Mouse (Mus musculus) C2C12 (cell line): ENCODE data around the gene Lrba.

Source experiments
- CEBPB ChIP-seq: IDR thresholded peaks from one replicate; pipeline ENCODE4 v1.6.1; 2011; ENCODE audit warnings: low read depth, mild to moderate bottlenecking, control low read depth, moderate library complexity
- CTCF ChIP-seq: IDR thresholded peaks from one replicate; pipeline ENCODE4 v1.5.1; 2011; ENCODE audit not compliant: control insufficient read depth, insufficient read depth, insufficient read length
- FOSL1 ChIP-seq: IDR thresholded peaks from one replicate; pipeline ENCODE4 v1.8.0; 2011; ENCODE audit warnings: mild to moderate bottlenecking, low read length; ENCODE audit not compliant: poor library complexity, insufficient read depth, severe bottlenecking
- MAX ChIP-seq: IDR thresholded peaks from one replicate; pipeline ENCODE4 v1.6.1; 2011; ENCODE audit warnings: mild to moderate bottlenecking, control low read depth
- MYOG ChIP-seq: IDR thresholded peaks from one replicate; pipeline ENCODE4 v1.6.1; 2011; ENCODE audit not compliant: control insufficient read depth, insufficient read length; ENCODE audit errors: extremely low read depth
- USF1 ChIP-seq: IDR thresholded peaks from one replicate; pipeline ENCODE4 v1.6.1; 2011; ENCODE audit warnings: low read depth, mild to moderate bottlenecking, control low read depth, moderate library complexity

DNA sequence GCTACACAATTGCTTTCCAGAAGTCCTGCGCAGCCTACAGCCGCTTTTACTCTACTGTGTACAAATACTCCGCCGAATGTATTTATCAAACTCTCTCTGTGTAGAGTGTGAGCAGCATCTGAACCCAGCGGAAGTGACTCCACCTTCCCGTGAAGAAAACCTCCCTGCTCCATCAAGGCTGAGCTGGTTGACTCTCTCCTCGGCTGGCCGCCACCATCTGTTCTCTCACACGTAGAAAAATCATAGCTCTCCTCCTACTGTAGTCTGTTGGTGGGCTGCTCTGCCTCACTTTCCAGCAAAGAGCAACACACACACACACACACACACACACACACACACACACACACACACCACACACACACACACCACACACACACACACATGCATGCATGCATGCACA is 584.7 kb downstream of the Lrba start:
- TF ChIP-seq MAX (no peak), CEBPB (no peak), CTCF (no peak), USF1 (no peak), MYOG (no peak), FOSL1 (no peak)
